Mouse (Mus musculus) MEL (cell line): ENCODE results near the gene Gm5483. TPM values are rescaled to one million over a fixed set of nuclear protein-coding genes. Genes with fewer than 3 reads are reported as not detected.

Experiments used
- DNase-seq: peaks from one replicate; pipeline ENCODE4 v3.0.0; 2011; ENCODE audit warnings: low read depth, low spot score
- H3K27ac ChIP-seq: 2 replicates; pipeline ENCODE4 v1.5.1; 2012; ENCODE audit warnings: low read depth, mild to moderate bottlenecking, control low read depth, low read length, moderate library complexity; ENCODE audit not compliant: control insufficient read depth
- H3K27me3 ChIP-seq, 2 experiments: fragments of 150-350 bp in 1 of 2; sonication (generic) in 1 of 2; 2 replicates each; pipeline ENCODE4 v1.6.1; 2012; ENCODE audit warnings: low read length in 2 of 2, mild to moderate bottlenecking in 2 of 2, improper control_type of control experiment in 1 of 2, moderate library complexity in 1 of 2; ENCODE audit not compliant: insufficient read depth in 2 of 2, control insufficient read depth in 1 of 2
- H3K36me3 ChIP-seq, 2 experiments: 2 replicates each; pipeline ENCODE4 v1.6.1; 2012 to 2014; ENCODE audit warnings: low read length in 2 of 2, improper control_type of control experiment in 1 of 2, inconsistent platforms in 1 of 2, mild to moderate bottlenecking in 1 of 2; ENCODE audit not compliant: insufficient read depth in 2 of 2, control insufficient read depth in 1 of 2
- H3K4me1 ChIP-seq, 2 experiments: fragments of 150-350 bp in 1 of 2; sonication (generic) in 1 of 2; 2 replicates each; pipeline ENCODE4 v1.6.1; 2012; ENCODE audit warnings: low read length in 2 of 2, improper control_type of control experiment in 1 of 2, mild to moderate bottlenecking in 1 of 2; ENCODE audit not compliant: insufficient read depth in 2 of 2, control insufficient read depth in 1 of 2
- H3K4me3 ChIP-seq, 2 experiments: fragments of 150-350 bp in 1 of 2; sonication (generic) in 1 of 2; 2 replicates each; pipeline ENCODE4 v1.5.1; 2012; ENCODE audit warnings: low read depth in 2 of 2, low read length in 2 of 2, mild to moderate bottlenecking in 2 of 2, moderate library complexity in 2 of 2, control low read depth in 1 of 2, improper control_type of control experiment in 1 of 2; ENCODE audit not compliant: control insufficient read depth in 1 of 2, insufficient read depth in 1 of 2
- H3K79me2 ChIP-seq: 2 replicates; pipeline ENCODE4 v1.6.1; 2012; ENCODE audit warnings: mild to moderate bottlenecking, low read length, moderate library complexity; ENCODE audit not compliant: control insufficient read depth, poor library complexity, insufficient read depth
- H3K9ac ChIP-seq: 2 replicates; pipeline ENCODE4 v1.6.1; 2012; ENCODE audit warnings: low read depth, mild to moderate bottlenecking, control low read depth, low read length, moderate library complexity; ENCODE audit not compliant: control insufficient read depth, poor library complexity, severe bottlenecking
- H3K9me3 ChIP-seq: fragments of 150-350 bp; sonication (generic); replicated peaks from 2 replicates; pipeline ENCODE4 v1.6.1; 2012; ENCODE audit warnings: mild to moderate bottlenecking, low read length, improper control_type of control experiment, moderate library complexity; ENCODE audit not compliant: insufficient read depth
- E2F4 ChIP-seq: IDR thresholded peaks from 2 replicates; pipeline ENCODE4 v1.6.1; 2011; ENCODE audit warnings: low read depth, low read length, improper control_type of control experiment, borderline replicate concordance
- ELF1 ChIP-seq: IDR thresholded peaks from 2 replicates; pipeline ENCODE4 v1.6.1; 2014; ENCODE audit warnings: low read depth, mild to moderate bottlenecking, inconsistent platforms, low read length, improper control_type of control experiment, moderate library complexity
- ETS1 ChIP-seq: IDR thresholded peaks from 2 replicates; pipeline ENCODE4 v1.6.1; 2012; ENCODE audit warnings: low read depth, mild to moderate bottlenecking, inconsistent platforms, low read length, improper control_type of control experiment, moderate library complexity
- GABPA ChIP-seq: IDR thresholded peaks from 2 replicates; pipeline ENCODE4 v1.6.1; 2012; ENCODE audit warnings: low read depth, mild to moderate bottlenecking, inconsistent platforms, low read length, improper control_type of control experiment, moderate library complexity
- GATA1 ChIP-seq: IDR thresholded peaks from 2 replicates; pipeline ENCODE4 v1.6.1; 2011; ENCODE audit warnings: low read depth, low read length, improper control_type of control experiment
- HCFC1 ChIP-seq: IDR thresholded peaks from 2 replicates; pipeline ENCODE4 v1.6.1; 2012; ENCODE audit warnings: low read depth, mild to moderate bottlenecking, inconsistent platforms, low read length, improper control_type of control experiment, moderate library complexity
- JUND ChIP-seq: IDR thresholded peaks from 2 replicates; pipeline ENCODE4 v1.6.1; 2011; ENCODE audit warnings: low read depth, mild to moderate bottlenecking, improper control_type of control experiment, low read length
- MAFK ChIP-seq: IDR thresholded peaks from 2 replicates; pipeline ENCODE4 v1.6.1; 2011; ENCODE audit warnings: low read depth, mild to moderate bottlenecking, low read length, improper control_type of control experiment, borderline replicate concordance
- MAZ ChIP-seq: IDR thresholded peaks from 2 replicates; pipeline ENCODE4 v1.6.1; 2012; ENCODE audit warnings: low read depth, mild to moderate bottlenecking, inconsistent platforms, low read length, improper control_type of control experiment
- MYB ChIP-seq: IDR thresholded peaks from 2 replicates; pipeline ENCODE4 v1.6.1; 2011; ENCODE audit warnings: mild to moderate bottlenecking, low read depth, low read length, improper control_type of control experiment
- MYC ChIP-seq: IDR thresholded peaks from 2 replicates; pipeline ENCODE4 v1.6.1; 2011; ENCODE audit warnings: low read depth, mild to moderate bottlenecking, low read length, improper control_type of control experiment, moderate library complexity
- POLR2A ChIP-seq, 2 experiments: IDR thresholded peaks; 2 replicates each; pipeline ENCODE4 v1.6.1; 2011 to 2012; ENCODE audit warnings: low read length in 2 of 2, mild to moderate bottlenecking in 2 of 2, control low read depth in 1 of 2, improper control_type of control experiment in 1 of 2, low read depth in 1 of 2, moderate library complexity in 1 of 2; ENCODE audit not compliant: control insufficient read depth in 1 of 2, insufficient read depth in 1 of 2, poor library complexity in 1 of 2
- POLR2AphosphoS2 ChIP-seq: IDR thresholded peaks from 2 replicates; pipeline ENCODE4 v1.6.1; 2011; ENCODE audit warnings: low read length, improper control_type of control experiment
- SMC3 ChIP-seq: IDR thresholded peaks from 2 replicates; pipeline ENCODE4 v1.6.1; 2011; ENCODE audit warnings: low read depth, low read length, improper control_type of control experiment
- TAL1 ChIP-seq: IDR thresholded peaks from 2 replicates; pipeline ENCODE4 v1.6.1; 2012; ENCODE audit warnings: mild to moderate bottlenecking, inconsistent platforms, low read length, moderate library complexity, mixed read lengths
- TBP ChIP-seq: IDR thresholded peaks from 2 replicates; pipeline ENCODE4 v1.8.0; 2011; ENCODE audit warnings: low read depth, low read length, improper control_type of control experiment
- TCF12 ChIP-seq: IDR thresholded peaks from 2 replicates; pipeline ENCODE4 v1.6.1; 2014; ENCODE audit warnings: low read depth, mild to moderate bottlenecking, inconsistent platforms, low read length, improper control_type of control experiment, moderate library complexity
- USF1 ChIP-seq: IDR thresholded peaks from 2 replicates; pipeline ENCODE4 v1.6.1; 2014; ENCODE audit warnings: low read depth, mild to moderate bottlenecking, inconsistent platforms, low read length, improper control_type of control experiment, moderate library complexity
- USF2 ChIP-seq, 2 experiments: IDR thresholded peaks; 2 replicates each; pipeline ENCODE4 v1.6.1; 2011 to 2012; ENCODE audit warnings: improper control_type of control experiment in 2 of 2, low read length in 2 of 2, borderline replicate concordance in 1 of 2, inconsistent platforms in 1 of 2, low read depth in 1 of 2, mild to moderate bottlenecking in 1 of 2; ENCODE audit not compliant: insufficient read depth in 1 of 2
- ZC3H11A ChIP-seq: IDR thresholded peaks from 2 replicates; pipeline ENCODE4 v1.6.1; 2012; ENCODE audit warnings: low read depth, mild to moderate bottlenecking, inconsistent platforms, low read length, improper control_type of control experiment
- ZKSCAN1 ChIP-seq: IDR thresholded peaks from 2 replicates; pipeline ENCODE4 v1.6.1; 2012; ENCODE audit warnings: low read depth, mild to moderate bottlenecking, inconsistent platforms, low read length, improper control_type of control experiment, moderate library complexity
- ZNF384 ChIP-seq: IDR thresholded peaks from 2 replicates; pipeline ENCODE4 v1.6.1; 2012; ENCODE audit warnings: low read depth, mild to moderate bottlenecking, inconsistent platforms, low read length, improper control_type of control experiment
- polyA plus RNA-seq, 2 experiments: library from polyadenylated mRNA; stranded (reverse) in 1 of 2; unstranded in 1 of 2; fragments of >175 nt in 1 of 2; fragments of >200 nt in 1 of 2; gene quantifications; 2 replicates each; pipeline versions ENCODE4 v1.2.1 to v1.2.4; 2012; ENCODE audit warnings: low replicate concordance in 2 of 2, low read depth in 1 of 2; ENCODE audit not compliant: insufficient read length in 2 of 2, insufficient read depth in 1 of 2, missing spikeins in 1 of 2
- total RNA-seq: library from RNA; depleted of rRNA; stranded (reverse); fragments of 300-350 nt; gene quantifications from 2 replicates; pipeline ENCODE4 v1.2.3, GENCODE M21; 2012

Gm5483 gene
- total and polyA plus RNA-seq, 3 experiments: not detected

DNA sequence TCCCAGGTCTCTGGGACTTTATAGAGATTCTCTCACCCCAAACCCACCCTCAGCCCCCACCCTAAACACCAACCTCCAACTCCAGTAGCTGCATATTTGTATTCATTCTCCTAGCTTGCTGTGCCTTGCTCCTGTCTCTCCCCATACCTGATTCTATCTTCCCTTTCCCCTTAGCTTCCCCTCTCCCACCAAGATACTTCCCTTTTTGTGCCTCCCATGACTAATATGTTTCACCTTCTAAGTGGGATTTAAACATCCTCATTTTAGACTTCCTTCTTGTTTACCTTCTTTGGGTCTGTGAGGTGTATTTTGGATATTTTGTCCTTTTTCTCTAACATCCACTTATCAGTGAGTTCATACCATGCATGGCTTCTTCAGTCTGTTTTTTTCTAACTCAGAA is 7.9 kb upstream of the Gm5483 start (continued):
- TF ChIP-seq TAL1 (no peak), USF2 (IDR thresholded peaks at IDR 0.05; ENCODE audit: borderline replicate concordance in 1 of 2, insufficient read depth in 1 of 2, low read depth in 1 of 2, low read length in 2 of 2) (no peak), E2F4 (no peak), MAFK (no peak)

DNA sequence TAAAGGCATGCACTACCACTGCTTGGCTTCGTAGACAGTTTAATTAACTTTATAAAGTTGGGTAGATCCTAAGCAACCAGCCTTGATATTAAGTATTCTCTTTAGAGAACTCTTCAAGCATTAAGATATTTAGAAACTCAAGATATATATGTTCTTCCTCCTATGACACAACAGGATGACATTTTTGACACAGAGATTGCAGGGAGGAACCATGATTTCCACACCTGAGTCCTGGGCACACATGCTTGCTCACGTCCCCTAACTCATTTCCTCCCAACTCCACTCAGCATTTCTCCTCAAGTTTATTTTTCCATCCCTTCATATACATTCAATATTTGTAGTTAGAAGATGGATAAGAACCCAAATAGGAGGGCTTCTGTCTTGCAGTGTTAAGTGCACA is 4.1 kb upstream of the Gm5483 start:
- Histone ChIP-seq H3K27ac (no peak overlapping the region), H3K9ac (no peak overlapping the region), H3K79me2 (no peaks in the 10 kb centered on the region), H3K4me1 (no peaks in the 10 kb centered on the region), H3K36me3 (no peaks in the 10 kb centered on the region), H3K9me3 (no peaks in the 10 kb centered on the region), H3K27me3 (no peaks in the 10 kb centered on the region; a peak in 1 of 4 replicates), H3K4me3 (no peak overlapping the region)
- no peak for DNase-seq
- TF ChIP-seq MAFK (no peak), GABPA (no peak), JUND (no peak), HCFC1 (no peak), ZNF384 (no peak), ETS1 (no peak), TCF12 (no peak), POLR2AphosphoS2 (no peak), ZKSCAN1 (no peak)

DNA sequence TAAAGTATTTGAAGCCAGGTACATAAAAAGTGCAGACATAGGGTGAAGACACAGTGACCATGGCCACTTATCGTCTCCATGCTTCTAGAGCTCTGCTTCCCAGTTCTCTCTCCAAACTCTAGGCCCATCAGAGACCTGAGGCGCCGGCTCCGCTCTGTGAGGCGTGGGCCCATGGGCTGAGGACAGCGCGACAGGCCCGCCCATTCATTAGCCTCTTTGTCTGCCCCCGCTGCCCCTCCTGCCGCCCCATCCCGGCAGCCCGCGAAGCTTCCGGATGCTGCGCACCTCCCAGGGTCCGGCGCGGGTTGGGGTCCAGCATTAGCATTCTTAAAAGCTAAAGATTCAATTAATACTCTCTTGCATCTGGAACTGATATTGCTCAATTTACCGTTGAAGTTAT is 15.2 kb downstream of the Gm5483 start:
- H3K79me2 ChIP-seq: no peaks in the 10 kb centered on the region
- H3K9me3 ChIP-seq: no peaks in the 10 kb centered on the region
- H3K36me3 ChIP-seq: no peaks in the 10 kb centered on the region
- no peak overlapping the region for H3K9ac ChIP-seq
- H3K27ac ChIP-seq: no peak overlapping the region
- no peak overlapping the region for H3K4me3 ChIP-seq
- TF ChIP-seq GATA1: no peak
- no peak for TF ChIP-seq MAFK
- no peak for TF ChIP-seq ZNF384
- no peak for TF ChIP-seq E2F4
- TF ChIP-seq ELF1: no peak
- TF ChIP-seq HCFC1: no peak
- no peak for TF ChIP-seq MYC
- TF ChIP-seq ZC3H11A: no peak
- no peak for TF ChIP-seq TBP
- no peak for TF ChIP-seq SMC3
- no peak for TF ChIP-seq USF1
- no peak for TF ChIP-seq POLR2A (IDR thresholded peaks at IDR 0.05; ENCODE audit: control insufficient read depth in 1 of 2, insufficient read depth in 1 of 2, low read depth in 1 of 2, low read length in 2 of 2, poor library complexity in 1 of 2)
- no peak for TF ChIP-seq ZKSCAN1
- no peak for TF ChIP-seq MAZ
- TF ChIP-seq ETS1: no peak
- no peak for TF ChIP-seq MYB
- no peak for TF ChIP-seq GABPA
- DNase-seq: no peak
- peaks cover 0 to 4% of the 10 kb centered on the region in 2 experiments; a peak in 1 of 4 replicates for H3K27me3 ChIP-seq
- no peaks in the 10 kb centered on the region for H3K4me1 ChIP-seq
